Mouse (Mus musculus): ENCODE data around the gene Skap1.

- TF ChIP-seq EP300 (IDR thresholded peaks at IDR 0.05; ENCODE audit: low read depth), result no peak
- TF ChIP-seq CTCF (IDR thresholded peaks at IDR 0.05; ENCODE audit: low read depth), result no peak
Measured at GRCm38 (mm10) chr11:96645538-96646037, 181.2 kb downstream of the Skap1 start.
